Mouse (Mus musculus) C2C12 (cell line): ENCODE measurements at regions not wholly inside any gene's neighbourhood (a gene's known extent, or its start where the extent isn't known, plus 50 kb on each side); places are given as distances from the start of the nearest gene placed in this dataset.

Source experiments
- CTCF ChIP-seq: IDR thresholded peaks from one replicate; pipeline ENCODE4 v1.5.1; 2011; ENCODE audit not compliant: control insufficient read depth, insufficient read depth, insufficient read length
- FOSL1 ChIP-seq: IDR thresholded peaks from one replicate; pipeline ENCODE4 v1.8.0; 2011; ENCODE audit warnings: mild to moderate bottlenecking, low read length; ENCODE audit not compliant: poor library complexity, insufficient read depth, severe bottlenecking
- MAX ChIP-seq: IDR thresholded peaks from one replicate; pipeline ENCODE4 v1.6.1; 2011; ENCODE audit warnings: mild to moderate bottlenecking, control low read depth
- MYOD1 ChIP-seq: IDR thresholded peaks from one replicate; pipeline ENCODE4 v1.6.1; 2011; ENCODE audit warnings: low read depth; ENCODE audit not compliant: control insufficient read depth, insufficient read length
- MYOG ChIP-seq: IDR thresholded peaks from one replicate; pipeline ENCODE4 v1.6.1; 2011; ENCODE audit not compliant: control insufficient read depth, insufficient read length; ENCODE audit errors: extremely low read depth
- USF1 ChIP-seq: IDR thresholded peaks from one replicate; pipeline ENCODE4 v1.6.1; 2011; ENCODE audit warnings: low read depth, mild to moderate bottlenecking, control low read depth, moderate library complexity

DNA sequence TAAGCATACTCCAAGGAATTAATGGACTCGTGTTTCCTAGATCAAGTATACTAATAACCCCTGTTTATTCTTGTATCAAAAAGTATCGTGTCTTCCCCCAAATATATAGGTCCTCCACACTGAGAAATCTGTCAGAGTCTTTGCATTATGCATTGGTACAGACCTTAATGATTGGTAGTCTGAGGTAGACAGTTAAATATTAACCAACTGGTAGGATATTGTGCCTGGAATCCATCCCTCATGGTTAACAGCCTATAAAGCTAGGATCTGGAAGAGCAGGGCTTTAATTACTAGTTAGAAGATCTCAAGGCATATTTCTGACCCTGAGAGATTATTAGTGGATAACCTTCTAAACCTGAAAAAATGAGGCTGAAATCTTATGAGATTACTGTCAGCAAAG, 153.6 kb upstream of the Fam98a start:
- no peak for TF ChIP-seq CTCF
- TF ChIP-seq MYOD1 = no peak
- no peak for TF ChIP-seq MAX
- no peak for TF ChIP-seq MYOG
- no peak for TF ChIP-seq USF1
- no peak for TF ChIP-seq FOSL1
